Mouse (Mus musculus) right cerebral cortex, postnatal 14 days (tissue): ENCODE results near the gene Zfp37.
A peak's percentile ranks its signal among the peaks of the same experiment; 100 is the strongest.
"Not testable (repeated sequence)": the region's sequence is repeated elsewhere in the genome, so short reads cannot be mapped to it uniquely, and the experiment has no call there.

Experiments
- DNase-seq: peaks from one replicate; pipeline ENCODE4 v3.0.0; 2022

Zfp37 gene

GRCm38 (mm10) chr4:62230769-62231168 is at the start of gene Zfp37:
Gene Zfp37 (minus strand): TSS chr4:62231047.
- no peak for DNase-seq

GRCm38 (mm10) chr4:62278081-62278480 is 47.2 kb upstream of the Zfp37 start:
- DNase-seq: no peak

GRCm38 (mm10) chr4:62277222-62277621 is 46.4 kb upstream of the Zfp37 start:
- no peak for DNase-seq

GRCm38 (mm10) chr4:62276642-62277041 is 45.8 kb upstream of the Zfp37 start:
- no peak for DNase-seq

GRCm38 (mm10) chr4:62274841-62275536 is 44.1 kb upstream of the Zfp37 start:
- DNase-seq: no peak

- no peak for DNase-seq
Observed at GRCm38 (mm10) chr4:62273916-62274315, 43.1 kb upstream of the Zfp37 start.

- DNase-seq: no peak
Observed at GRCm38 (mm10) chr4:62272696-62273095, 41.8 kb upstream of the Zfp37 start.

GRCm38 (mm10) chr4:62267101-62267500 is 36.3 kb upstream of the Zfp37 start:
- DNase-seq: no peak

- not testable (repeated sequence) for DNase-seq
Observed at GRCm38 (mm10) chr4:62266016-62266415, 35.2 kb upstream of the Zfp37 start.

- no peak for DNase-seq
Observed at GRCm38 (mm10) chr4:62265154-62265836, 34.4 kb upstream of the Zfp37 start.

- no peak for DNase-seq
Observed at GRCm38 (mm10) chr4:62263133-62263844, 32.4 kb upstream of the Zfp37 start.

GRCm38 (mm10) chr4:62262276-62262675 is 31.4 kb upstream of the Zfp37 start, which contains the start of gene Slc31a2:
Gene Slc31a2 (plus strand): TSS chr4:62262562.
- no peak for DNase-seq

- no peak for DNase-seq
Observed at GRCm38 (mm10) chr4:62256931-62257330, 26.1 kb upstream of the Zfp37 start.

GRCm38 (mm10) chr4:62254551-62254950 is 23.7 kb upstream of the Zfp37 start:
- no peak for DNase-seq

- no peak for DNase-seq
Observed at GRCm38 (mm10) chr4:62251776-62252175, 20.9 kb upstream of the Zfp37 start.

- DNase-seq: no peak
Observed at GRCm38 (mm10) chr4:62250896-62251544, 20.2 kb upstream of the Zfp37 start.

- DNase-seq: no peak
Observed at GRCm38 (mm10) chr4:62248328-62248727, 17.5 kb upstream of the Zfp37 start.

GRCm38 (mm10) chr4:62240586-62240985 is 9.7 kb upstream of the Zfp37 start:
- DNase-seq: no peak

- no peak for DNase-seq
Observed at GRCm38 (mm10) chr4:62230153-62230552, 694 bp downstream of the Zfp37 start.

GRCm38 (mm10) chr4:62229448-62229847 is 1.4 kb downstream of the Zfp37 start:
- DNase-seq: no peak

GRCm38 (mm10) chr4:62228391-62228790 is 2.5 kb downstream of the Zfp37 start:
- DNase-seq: peak; percentile 58

- DNase-seq: no peak
Observed at GRCm38 (mm10) chr4:62213490-62213889, 17.4 kb downstream of the Zfp37 start.

- no peak for DNase-seq
Observed at GRCm38 (mm10) chr4:62210035-62210434, 20.8 kb downstream of the Zfp37 start.
